Mouse (Mus musculus): ENCODE results near the gene Gm45021.

- TF ChIP-seq CHD2 (IDR thresholded peaks at IDR 0.05; ENCODE audit: low read depth, low read length), result no peak
- TF ChIP-seq ZC3H11A (IDR thresholded peaks at IDR 0.05; ENCODE audit: borderline replicate concordance, low read depth, low read length), result no peak
- TF ChIP-seq ZNF384 (IDR thresholded peaks at IDR 0.05; ENCODE audit: low read depth, low read length), result no peak
- no peak for TF ChIP-seq MAFK (IDR thresholded peaks at IDR 0.05; ENCODE audit: insufficient read depth, low read depth, low read length)
These were observed 7.3 kb downstream of the Gm45021 start for GRCm38 (mm10) chr6:48596545-48597232.
